Mouse (Mus musculus): Measurements from ENCODE around the gene Nynrin. TPM values are rescaled to one million over a fixed set of nuclear protein-coding genes. Genes with fewer than 3 reads are reported as not detected.

The Nynrin gene
- total RNA-seq, 2 experiments from 2014 or later = 6.7 to 7.3 TPM

GRCm38 (mm10) chr14:55840853-55841366 is 12.9 kb upstream of the Nynrin start:
- DNase-seq = no peak

- no peak for DNase-seq
Measured at GRCm38 (mm10) chr14:55842794-55843193, 11.0 kb upstream of the Nynrin start.

GRCm38 (mm10) chr14:55845506-55846294 is 8.1 kb upstream of the Nynrin start:
- no peak for DNase-seq

GRCm38 (mm10) chr14:55850885-55851284 is 2.9 kb upstream of the Nynrin start:
- DNase-seq = no peak

GRCm38 (mm10) chr14:55852646-55853551 is 911 bp upstream of the Nynrin start:
- no peak for DNase-seq

GRCm38 (mm10) chr14:55854406-55855100 is 743 bp downstream of the Nynrin start:
- DNase-seq = no peak

GRCm38 (mm10) chr14:55855101-55855561 is 1.3 kb downstream of the Nynrin start:
- DNase-seq = no peak

- DNase-seq = no peak
Measured at GRCm38 (mm10) chr14:55857588-55857987, 3.8 kb downstream of the Nynrin start.

GRCm38 (mm10) chr14:55862186-55862585 is 8.4 kb downstream of the Nynrin start:
- no peak for DNase-seq

- no peak for DNase-seq
Measured at GRCm38 (mm10) chr14:55862970-55863369, 9.2 kb downstream of the Nynrin start.

GRCm38 (mm10) chr14:55863773-55864172 is 10.0 kb downstream of the Nynrin start:
- peak in 1 of 2 experiments; percentile 54 for DNase-seq

GRCm38 (mm10) chr14:55866962-55867361 is 13.2 kb downstream of the Nynrin start:
- peak in 1 of 2 experiments; percentile 49 for DNase-seq

- no peak for DNase-seq
Measured at GRCm38 (mm10) chr14:55868230-55869026, 14.6 kb downstream of the Nynrin start.

- DNase-seq = no peak
Measured at GRCm38 (mm10) chr14:55869538-55869937, 15.7 kb downstream of the Nynrin start.

GRCm38 (mm10) chr14:55872039-55872438 is 18.2 kb downstream of the Nynrin start:
- no peak for DNase-seq

- no peak for DNase-seq
Measured at GRCm38 (mm10) chr14:55872551-55872950, 18.7 kb downstream of the Nynrin start.

GRCm38 (mm10) chr14:55873242-55873713 is 19.5 kb downstream of the Nynrin start:
- no peak for DNase-seq

- peak; percentile 72 to 73 for DNase-seq
Measured at GRCm38 (mm10) chr14:55873714-55874683, 20.2 kb downstream of the Nynrin start.

- DNase-seq = no peak
Measured at GRCm38 (mm10) chr14:55877469-55878315, 23.9 kb downstream of the Nynrin start.

All from layer of hippocampus, postnatal 36 days (tissue).